Mouse (Mus musculus) embryo, embryonic 11.5 days (tissue): ENCODE measurements around the gene Rab21.
A peak's percentile ranks its signal among the peaks of the same experiment; 100 is the strongest.

ENCODE experiments used
- DNase-seq: peaks from one replicate; pipeline ENCODE4 v3.0.0-alpha.2; 2012; ENCODE audit warnings: low read depth, low spot score

The Rab21 gene

DNA sequence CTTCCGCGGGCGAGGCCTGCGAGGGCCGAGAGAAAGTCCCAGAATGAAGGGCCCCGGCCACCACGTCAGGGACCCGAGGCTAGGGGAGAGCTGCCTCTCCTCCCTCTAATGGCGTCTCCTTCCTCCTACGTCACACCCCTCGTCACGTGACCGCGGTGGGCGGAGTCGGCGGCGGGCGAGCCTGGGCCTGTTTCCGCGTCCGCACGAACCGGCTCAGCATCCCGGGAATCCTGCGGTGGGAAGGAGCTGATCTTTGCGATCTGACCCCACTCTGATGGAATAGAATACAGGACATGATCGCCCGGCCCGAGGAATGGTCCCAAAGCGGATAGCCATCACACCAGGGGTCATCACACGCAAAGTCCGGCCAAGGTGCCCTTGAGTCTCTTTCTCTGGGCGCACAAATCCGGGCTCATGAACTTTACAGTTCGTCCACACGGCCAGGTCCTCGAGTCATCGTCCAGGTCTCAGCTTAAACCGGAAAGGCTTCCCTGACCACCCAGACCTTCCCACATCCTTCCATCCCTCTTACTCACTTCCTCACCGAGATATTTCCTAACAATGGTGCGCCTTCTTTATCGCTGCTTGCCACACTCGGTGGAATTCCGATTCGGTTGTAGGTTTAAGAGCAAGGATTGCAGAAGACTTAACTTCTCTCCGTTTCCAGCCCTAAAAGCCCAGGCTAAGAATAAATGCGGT, at the start of gene Rab21:
Gene Rab21, minus strand, starts transcription at position 122 of the 699 bp plus-strand sequence.
- peak; percentile 89 for DNase-seq

DNA sequence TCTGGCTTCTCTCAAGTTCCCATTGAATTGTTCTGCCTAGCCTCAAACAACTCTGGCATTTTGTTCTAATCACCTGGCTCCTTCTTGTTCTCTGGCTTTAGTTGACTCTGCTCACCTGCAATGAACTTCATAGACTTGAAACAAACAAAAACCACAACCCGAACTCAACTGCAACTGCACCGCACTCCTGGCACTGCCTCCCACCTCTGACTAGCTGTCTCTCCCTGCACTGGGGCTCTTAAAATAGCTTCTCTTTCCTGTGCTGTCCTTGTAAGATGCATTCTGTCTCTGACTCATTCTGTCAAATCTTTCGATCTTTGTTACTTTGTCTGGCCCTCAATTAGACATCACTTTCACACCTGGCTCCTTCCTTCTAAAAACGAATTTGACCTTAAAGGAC, 47.8 kb upstream of the Rab21 start:
- DNase-seq = no peak

DNA sequence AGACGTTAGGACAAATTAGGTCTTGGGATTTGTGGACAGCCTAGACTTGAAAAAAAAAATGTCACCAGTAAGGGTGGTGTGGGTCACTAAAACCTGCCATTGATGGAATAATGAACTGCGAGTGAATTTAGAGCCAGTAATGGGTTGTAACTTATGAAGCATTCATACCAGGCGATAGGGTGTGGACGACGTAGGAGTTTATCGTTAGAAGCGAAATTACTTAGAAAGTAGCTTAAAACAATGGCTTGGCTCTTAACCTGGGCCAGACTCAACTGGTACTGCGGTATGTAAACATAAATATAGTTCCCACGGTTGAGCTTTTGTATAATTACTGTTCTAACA, 47.2 kb upstream of the Rab21 start:
- no peak for DNase-seq

DNA sequence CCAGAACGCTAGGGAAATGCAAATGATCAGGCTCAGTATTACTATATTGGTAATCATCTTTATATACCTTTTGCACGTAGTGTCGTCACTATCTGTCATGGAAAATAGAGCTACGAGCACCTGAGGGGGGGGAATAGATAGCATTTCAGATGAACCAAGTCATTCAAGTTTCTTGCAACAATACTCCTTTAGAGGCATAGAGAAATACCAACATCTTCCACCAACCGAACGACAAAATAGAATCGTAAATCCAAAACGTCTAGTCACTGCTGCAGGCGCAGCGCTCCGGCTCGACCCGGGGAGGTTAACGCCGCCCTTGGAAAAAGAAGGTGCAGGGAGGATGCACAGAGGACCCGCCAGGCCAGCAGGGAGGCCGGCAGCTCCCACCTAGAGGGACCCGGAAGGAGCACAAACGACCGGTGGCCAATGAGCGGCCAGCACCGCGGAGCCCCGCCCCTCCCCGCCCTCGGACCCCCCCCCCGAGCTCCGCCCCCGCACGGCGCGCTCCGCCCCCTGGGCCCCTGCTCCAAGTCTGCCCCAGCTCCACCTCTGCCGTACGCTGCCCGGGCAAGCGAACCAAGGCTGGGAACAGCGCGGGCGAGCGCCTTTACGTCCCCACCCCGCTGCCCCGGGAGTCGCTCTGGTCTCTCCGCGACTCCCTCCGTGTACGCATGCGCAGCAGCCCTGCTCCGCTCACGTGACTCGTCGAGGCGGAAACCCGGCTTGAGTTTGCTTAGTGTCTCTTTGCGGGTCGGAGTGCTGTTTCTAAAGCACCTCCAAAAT, 46.6 kb upstream of the Rab21 start, which contains the start of gene Tmem19:
Gene Tmem19, minus strand, starts transcription at position 662 of the 783 bp plus-strand sequence.
- peak; percentile 95 for DNase-seq

DNA sequence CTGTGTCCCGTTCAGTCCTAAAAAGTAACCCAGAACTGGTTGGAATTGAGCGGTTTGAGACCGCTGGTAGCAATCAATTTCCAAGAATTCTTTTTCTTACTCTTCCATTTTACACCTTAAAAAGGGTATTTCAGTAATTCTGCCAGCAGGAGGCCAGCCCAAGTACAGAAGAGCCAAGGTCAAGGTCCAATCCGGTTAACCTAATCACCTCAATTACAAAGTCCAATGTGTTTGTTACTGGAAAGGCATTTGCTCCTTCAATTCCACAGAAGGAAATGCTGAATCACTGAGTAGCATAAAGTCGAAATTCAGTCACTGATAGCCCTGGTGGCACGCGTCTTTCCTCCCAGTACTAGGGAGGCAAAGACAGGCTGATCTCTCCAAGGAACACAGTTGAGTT, 43.7 kb upstream of the Rab21 start:
- no peak for DNase-seq

DNA sequence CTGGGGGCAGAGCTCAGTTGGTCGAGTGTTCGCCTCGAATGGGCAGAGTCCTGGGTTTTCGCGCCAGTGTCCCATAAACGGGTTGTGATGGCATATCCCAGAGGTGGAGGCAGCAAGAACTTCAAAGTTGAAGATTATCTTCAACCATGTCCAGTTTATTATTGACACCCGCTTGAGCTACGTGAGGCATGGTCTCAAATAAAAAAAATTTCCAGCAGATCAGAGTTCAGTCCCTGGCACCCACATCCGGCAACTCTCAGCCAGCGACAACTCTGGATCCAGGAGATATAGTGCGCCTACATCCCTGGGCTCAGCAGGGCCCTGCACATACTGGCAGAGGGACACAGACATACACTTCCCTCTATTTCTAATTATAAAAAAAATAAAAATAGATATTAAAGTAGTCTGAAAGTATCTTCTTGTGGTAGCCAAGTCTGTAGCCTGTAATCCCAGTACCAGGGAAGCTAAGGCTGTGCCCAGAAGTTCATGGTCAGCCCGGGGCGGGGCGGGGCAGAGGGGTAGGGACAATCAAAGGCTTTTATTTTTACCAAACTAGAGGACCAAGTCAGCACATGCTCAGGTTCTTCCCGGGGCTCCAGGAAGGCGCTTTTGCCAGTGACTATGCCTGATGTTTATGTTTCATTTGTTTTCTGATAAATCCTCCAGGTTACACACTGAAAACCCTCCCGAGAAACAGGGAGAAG, 43.0 kb upstream of the Rab21 start:
- no peak for DNase-seq

DNA sequence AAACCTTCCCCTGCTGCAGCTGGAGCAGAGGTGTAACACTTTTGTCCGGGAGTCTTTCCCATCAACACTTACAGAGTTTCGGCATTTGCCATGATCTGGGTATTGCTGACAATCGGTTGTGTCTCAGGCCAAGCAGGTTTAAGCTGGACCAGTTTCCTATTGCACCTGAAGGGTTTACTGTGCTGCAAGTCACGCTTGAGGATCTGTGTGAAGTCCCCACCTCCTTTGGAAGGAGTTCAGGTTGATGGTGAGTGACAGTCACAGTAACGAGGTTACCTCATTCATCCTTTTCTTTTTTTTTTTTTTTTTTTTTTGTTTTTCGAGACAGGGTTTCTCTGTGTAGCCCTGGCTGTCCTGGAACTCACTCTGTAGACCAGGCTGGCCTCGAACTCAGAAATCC, 40.7 kb upstream of the Rab21 start:
- no peak for DNase-seq

DNA sequence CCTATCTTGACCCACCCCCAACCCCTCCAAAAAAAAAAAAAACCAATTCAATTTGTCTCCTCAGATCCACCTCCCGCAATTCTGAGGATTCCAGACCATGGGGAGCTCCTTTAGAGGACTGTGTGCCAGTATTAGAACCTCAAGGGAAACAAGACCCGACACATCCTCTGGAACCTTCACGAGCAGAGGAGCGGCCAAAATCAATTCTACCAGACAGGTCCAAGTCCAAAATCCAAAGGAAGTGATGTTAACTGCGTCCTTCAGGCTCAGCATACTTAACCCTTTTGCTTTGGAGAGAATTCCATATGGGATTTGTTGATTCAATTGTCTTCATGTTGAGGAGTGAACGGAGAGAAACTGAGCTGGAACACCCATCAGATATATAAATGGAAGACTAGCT, 39.6 kb upstream of the Rab21 start:
- no peak for DNase-seq

DNA sequence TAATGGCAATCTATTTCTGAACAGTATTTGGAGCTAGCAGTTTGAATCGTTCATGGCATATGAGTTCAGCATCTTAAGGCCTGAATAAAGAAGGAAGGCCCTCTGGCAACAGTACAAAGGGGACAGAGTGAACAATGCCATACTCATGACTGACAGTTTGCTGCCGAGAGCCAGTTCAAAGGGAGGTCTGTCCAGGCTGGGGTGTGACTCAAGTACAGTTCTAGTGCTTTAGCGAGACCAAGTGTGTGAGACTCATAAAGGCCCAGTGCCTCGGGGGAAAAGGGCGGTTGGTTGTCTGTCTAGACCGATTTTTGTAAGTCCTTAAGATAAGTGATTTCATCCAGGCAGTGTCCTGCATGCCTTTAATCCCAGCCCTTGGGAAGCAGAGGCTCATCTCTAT, 39.2 kb upstream of the Rab21 start:
- DNase-seq = no peak

DNA sequence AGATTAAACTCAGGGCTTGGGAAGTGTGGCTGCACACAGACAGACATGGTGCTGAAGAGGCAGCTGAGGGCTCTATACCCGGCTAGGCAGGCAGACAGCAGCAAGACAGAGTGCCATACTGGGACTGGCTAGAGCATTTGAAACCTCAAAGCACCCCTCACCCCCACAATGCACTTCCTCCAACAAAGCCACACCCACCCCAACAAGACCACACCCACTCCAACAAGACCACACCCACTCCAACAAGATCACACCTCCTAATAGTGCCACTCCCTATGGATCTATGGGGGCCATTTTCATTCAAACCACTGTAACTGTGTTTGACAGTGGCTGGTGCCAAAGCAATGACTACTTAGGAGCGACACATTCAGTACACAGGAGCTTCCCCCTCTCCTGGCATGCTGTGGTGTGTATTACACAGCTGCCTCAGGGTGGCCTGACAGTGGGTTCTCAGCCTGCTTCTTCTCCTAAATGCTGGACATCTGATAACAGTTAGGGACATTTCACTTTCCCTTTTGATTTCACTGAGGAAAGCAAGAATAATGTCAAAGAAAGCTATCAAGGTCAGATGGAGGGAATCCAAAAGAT, 35.5 kb upstream of the Rab21 start:
- no peak for DNase-seq

DNA sequence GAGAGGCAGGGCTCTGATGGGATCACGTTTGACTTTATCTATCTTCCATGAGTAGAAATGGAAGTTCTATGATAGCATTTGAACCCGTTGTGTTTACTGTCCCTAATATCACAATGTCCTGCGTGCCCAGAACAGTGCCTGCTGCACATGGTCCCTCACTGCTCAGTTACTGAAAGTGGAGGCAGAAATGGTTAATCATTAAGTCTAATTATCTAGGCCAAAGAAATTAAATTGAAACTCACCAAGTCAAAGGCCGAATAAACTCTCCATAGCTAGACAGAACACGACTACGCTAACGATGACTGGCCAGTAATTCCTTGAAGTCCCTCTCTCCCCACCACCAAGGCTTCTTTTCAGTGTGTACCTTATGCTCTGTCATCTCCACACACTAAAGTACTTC, 34.1 kb upstream of the Rab21 start:
- DNase-seq = no peak

DNA sequence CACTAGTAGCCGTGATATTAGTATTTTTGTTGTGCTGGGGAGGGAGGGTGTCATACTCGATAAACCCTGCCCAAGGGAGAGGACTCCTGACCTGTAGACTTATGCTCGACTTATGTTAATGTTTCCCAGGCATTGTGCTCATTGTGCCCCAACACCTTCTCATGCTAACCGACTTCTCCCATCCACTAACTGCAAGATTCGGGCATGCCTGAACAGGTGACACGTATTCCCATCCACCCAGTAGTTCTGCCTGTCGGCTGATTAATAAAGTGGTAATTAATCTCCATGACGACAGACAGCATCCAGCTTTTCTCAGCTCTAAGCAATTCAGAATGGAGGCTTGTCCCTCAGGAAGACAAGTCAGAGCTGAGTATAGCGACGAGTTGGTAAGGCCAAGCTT, 33.6 kb upstream of the Rab21 start:
- DNase-seq = no peak

DNA sequence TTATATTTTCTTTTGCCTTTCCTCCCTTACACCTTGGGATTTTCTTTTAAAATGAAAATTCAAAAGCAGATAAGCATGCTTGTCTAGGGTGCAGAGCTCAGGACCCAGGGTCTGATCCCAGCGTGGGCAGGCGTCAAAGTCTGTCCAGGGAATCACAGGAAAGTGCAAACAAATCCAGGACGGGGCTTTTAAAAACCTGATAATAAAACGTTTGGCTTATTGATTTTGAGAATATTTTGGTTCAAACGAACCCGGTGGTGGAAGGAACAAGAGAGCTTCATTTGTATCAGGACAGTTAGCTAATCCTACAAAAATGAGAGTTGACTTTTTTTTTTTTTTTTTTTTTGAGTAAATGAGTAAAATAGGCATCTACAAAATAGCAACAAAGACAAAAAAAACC, 32.7 kb upstream of the Rab21 start:
- DNase-seq = no peak

DNA sequence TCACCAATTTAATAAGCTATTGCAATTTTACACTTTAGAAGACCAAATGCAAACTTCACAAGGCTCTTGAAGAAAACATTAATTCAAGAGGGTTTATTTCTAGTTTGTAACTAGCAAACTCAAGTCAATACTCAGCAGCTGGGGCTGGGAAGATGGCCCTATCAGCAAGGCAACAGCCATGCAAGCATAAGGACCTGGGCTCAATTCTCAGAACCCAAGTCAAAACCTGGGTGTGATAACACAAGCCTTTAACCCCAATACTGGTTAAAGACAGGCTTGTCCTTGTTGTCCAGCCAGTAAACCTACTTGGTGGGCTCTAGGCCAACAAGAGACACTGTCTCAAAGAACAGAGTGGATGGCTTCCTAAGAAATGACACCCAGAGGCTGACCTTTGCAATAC, 31.1 kb upstream of the Rab21 start:
- DNase-seq = no peak

DNA sequence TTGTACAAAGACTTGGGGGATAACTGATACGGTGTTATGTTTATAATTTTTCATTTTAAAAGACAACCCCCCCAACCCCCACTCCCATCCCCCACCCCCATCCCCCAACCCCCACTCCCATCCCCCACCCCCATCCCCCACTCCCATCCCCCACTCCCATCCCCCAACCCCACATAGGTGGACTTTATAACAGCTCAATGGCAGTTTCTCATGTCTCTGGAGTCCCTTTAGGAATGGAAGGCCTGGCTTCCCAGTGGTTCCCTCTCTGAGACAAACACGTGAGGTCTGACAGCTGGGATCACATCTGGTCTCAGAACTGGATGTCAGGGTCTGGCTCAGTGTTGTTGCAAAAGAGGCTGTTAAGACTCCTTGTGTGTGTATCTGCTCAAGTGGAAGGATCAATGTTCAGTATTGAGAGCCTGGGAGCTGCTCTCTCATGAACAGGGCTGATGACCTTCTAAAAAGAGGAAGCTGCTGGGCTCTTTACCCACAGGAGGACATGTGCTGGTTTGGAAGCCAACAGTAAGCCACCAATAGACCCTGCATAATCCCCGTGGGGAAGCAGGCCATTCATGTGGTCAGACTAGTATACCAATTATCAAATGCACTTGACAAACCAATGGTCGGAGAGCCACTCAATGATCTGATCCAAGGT, 27.5 kb upstream of the Rab21 start:
- no peak for DNase-seq

DNA sequence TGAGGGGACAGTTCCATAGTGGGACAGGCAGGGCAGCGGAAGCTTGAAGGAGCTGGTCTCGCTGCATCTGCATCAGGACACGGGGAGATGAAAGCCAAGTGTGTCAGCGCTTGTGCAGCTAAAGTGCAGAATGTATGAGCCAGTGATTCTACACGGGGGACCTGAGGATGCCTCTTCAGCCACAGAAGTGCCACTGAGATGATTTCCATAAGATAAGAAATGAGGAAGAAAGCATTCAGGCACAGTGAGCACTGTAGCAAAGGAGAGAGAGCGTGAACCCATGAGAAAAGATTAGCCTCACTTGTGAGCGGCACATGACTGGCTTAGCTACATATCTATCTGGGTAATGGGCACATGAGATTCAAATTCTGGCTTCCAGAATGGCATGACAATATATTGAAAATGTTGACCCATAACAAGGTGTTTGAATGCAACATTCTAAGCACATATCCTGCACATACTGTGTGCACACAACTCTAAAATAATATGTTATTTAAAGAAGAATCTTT, 24.5 kb upstream of the Rab21 start:
- DNase-seq = no peak

DNA sequence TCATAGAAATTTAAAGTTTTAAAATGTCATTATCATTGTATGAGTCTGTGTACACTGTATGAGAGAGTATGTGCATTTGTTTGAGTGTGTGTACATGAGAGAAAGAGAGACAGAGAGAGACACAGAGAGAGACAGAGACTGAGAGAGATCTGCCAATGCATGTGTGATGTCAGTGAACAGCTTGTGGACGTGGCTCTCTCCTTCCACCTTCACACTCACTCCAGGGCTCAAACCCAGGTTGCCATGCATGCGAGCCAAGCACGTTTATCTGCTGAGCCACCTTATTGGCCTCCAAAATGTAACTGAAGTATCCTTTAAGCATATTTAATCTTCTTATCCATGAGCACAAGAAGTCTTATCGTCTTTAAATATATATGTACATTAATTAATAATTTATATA, 21.5 kb upstream of the Rab21 start:
- DNase-seq = no peak

DNA sequence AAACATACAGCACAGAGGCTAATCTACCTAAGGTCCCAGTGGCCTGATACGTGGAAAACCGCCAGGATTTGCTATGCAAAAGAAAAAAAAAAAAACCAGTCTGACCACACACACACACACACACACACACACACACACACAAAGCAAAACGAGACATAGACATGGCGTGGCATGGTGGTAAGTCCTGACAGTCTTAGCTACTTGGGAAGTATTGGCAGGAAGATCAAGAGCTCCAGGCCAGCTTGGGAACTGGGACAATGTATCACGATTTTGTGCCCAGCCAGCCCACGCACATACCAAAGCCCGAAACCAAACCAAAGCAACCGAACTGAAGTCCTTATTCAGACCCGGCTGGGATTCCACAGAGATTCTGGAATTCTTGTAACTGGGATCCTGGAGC, 18.1 kb upstream of the Rab21 start:
- no peak for DNase-seq

DNA sequence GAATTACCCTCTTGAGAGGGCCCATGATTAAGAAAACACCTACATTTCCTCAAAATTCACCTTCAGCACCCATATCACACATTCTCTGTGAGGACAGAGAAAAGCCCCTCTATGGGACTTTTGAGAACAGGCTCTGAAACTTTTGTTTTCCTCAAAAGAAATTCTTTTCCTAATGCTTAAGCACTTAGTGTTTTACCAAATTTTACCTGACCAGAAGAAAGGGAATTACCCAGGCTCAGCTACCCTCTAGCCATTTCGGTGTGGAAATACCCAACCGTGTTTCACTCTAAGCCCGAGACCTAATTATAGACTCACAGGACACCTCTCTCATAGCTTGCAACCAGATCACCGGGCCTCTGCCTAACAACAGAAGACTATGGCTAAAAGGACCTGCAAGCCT, 17.6 kb upstream of the Rab21 start:
- no peak for DNase-seq

DNA sequence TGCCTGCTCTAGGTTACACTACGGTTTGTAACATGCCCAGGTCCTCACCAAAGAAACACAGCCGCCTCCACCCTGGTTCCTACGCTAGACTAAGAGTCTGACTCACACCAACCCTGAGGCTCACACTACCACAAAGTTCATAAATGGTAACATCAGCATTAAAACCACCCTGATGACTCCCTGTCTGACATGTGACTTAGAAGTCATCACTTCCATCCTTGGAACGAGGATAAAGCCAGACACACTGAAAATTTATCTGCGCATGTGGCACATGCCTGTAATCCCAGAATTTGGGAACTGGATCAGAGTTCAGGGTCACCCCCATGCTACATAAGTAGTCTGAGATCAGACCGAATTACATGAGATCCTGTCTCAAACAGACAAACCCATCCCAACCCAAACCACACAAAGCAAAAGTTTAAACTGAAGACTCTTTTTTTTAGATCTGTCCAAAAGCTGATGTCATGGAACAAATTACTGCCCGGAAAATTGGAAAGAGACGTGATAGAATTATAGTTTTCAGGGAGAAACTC, 17.1 kb upstream of the Rab21 start:
- no peak for DNase-seq

DNA sequence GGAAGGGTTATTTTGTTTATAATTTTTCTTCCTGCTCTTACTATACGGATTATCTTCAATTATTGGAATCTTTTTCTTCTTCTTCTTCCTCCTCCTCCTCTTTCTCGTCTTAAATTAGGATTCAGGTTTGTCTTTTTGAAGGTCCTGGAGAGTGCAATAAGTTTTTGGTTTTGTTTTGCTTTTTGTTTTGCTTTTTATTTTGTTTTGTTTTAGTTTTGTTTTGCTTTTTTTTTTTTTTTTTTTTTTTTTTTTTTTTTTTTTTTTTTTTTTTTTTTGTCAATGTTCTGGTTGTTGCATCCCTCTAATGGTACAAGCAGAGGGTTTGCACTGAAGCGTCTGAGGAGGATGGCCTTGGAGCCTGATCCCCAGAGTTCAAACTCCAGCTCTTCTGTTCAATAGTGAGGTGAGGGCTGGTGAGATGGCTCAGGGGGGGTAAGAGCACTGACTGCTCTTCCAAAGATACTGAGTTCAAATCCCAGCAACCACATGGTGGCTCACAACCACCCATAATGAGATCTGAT, 13.7 kb upstream of the Rab21 start:
- no peak for DNase-seq
